Mouse (Mus musculus) urinary bladder, adult 2 months (tissue): Measurements from ENCODE around the gene Wdr81. TPM values are rescaled to one million over a fixed set of nuclear protein-coding genes. Genes with fewer than 3 reads are reported as not detected.
"Not testable (repeated sequence)": the region's sequence is repeated elsewhere in the genome, so short reads cannot be mapped to it uniquely, and the experiment has no call there.

ENCODE experiments used
- DNase-seq: peaks from one replicate; pipeline ENCODE4 v3.0.0; 2022; ENCODE audit warnings: low spot score
- polyA plus RNA-seq: library from polyadenylated mRNA; depleted of rRNA; stranded (reverse); fragments of >200 nt; gene quantifications from 2 replicates; pipeline ENCODE4 v1.2.3, GENCODE M21; 2012

Wdr81 gene
- polyA plus RNA-seq, 1 experiment: 8.5 TPM

- peak; percentile 95 for DNase-seq
These were observed 6.6 kb upstream of the Wdr81 start, which contains the start of gene Tlcd2 for GRCm38 (mm10) chr11:75460844-75461742. Gene Tlcd2 (plus strand): TSS chr11:75461715.

GRCm38 (mm10) chr11:75460103-75460843, 5.8 kb upstream of the Wdr81 start:
- no peak for DNase-seq

GRCm38 (mm10) chr11:75459751-75460102, 5.2 kb upstream of the Wdr81 start:
- DNase-seq: no peak

- no peak for DNase-seq
These were observed 4.7 kb upstream of the Wdr81 start for GRCm38 (mm10) chr11:75459141-75459711.

- DNase-seq: no peak
These were observed 4.1 kb upstream of the Wdr81 start for GRCm38 (mm10) chr11:75458628-75459041.

- DNase-seq: no peak
These were observed 3.7 kb upstream of the Wdr81 start for GRCm38 (mm10) chr11:75458169-75458568.

- no peak for DNase-seq
These were observed 1.9 kb upstream of the Wdr81 start for GRCm38 (mm10) chr11:75456440-75456871.

GRCm38 (mm10) chr11:75455971-75456370, 1.5 kb upstream of the Wdr81 start:
- DNase-seq: not testable (repeated sequence)

GRCm38 (mm10) chr11:75455041-75455736, 672 bp upstream of the Wdr81 start:
- no peak for DNase-seq

GRCm38 (mm10) chr11:75452812-75453557, 1.5 kb downstream of the Wdr81 start:
- no peak for DNase-seq

GRCm38 (mm10) chr11:75452081-75452480, 2.4 kb downstream of the Wdr81 start:
- no peak for DNase-seq

- DNase-seq: no peak
These were observed 3.6 kb downstream of the Wdr81 start for GRCm38 (mm10) chr11:75450936-75451335.

GRCm38 (mm10) chr11:75450304-75450908, 4.1 kb downstream of the Wdr81 start:
- DNase-seq: no peak

GRCm38 (mm10) chr11:75449695-75450094, 4.8 kb downstream of the Wdr81 start:
- no peak for DNase-seq

GRCm38 (mm10) chr11:75448575-75448974, 5.9 kb downstream of the Wdr81 start:
- DNase-seq: no peak

GRCm38 (mm10) chr11:75443711-75444110, 10.8 kb downstream of the Wdr81 start:
- DNase-seq: no peak

- no peak for DNase-seq
These were observed 12.9 kb downstream of the Wdr81 start for GRCm38 (mm10) chr11:75441601-75442000.

- no peak for DNase-seq
These were observed 13.5 kb downstream of the Wdr81 start for GRCm38 (mm10) chr11:75441034-75441433.

- DNase-seq: no peak
These were observed 14.6 kb downstream of the Wdr81 start for GRCm38 (mm10) chr11:75439951-75440350.

GRCm38 (mm10) chr11:75439363-75439762, 15.2 kb downstream of the Wdr81 start, which contains the start of gene Serpinf2:
Gene Serpinf2 (minus strand): TSS chr11:75439591.
- no peak for DNase-seq

GRCm38 (mm10) chr11:75438804-75439203, 15.7 kb downstream of the Wdr81 start:
- DNase-seq: no peak
